Mouse (Mus musculus) ovary, adult 2 months (tissue): ENCODE data around the gene Ddx46. TPM values are rescaled to one million over a fixed set of nuclear protein-coding genes. Genes with fewer than 3 reads are reported as not detected.

ENCODE experiments used
- polyA plus RNA-seq: library from polyadenylated mRNA; depleted of rRNA; stranded (reverse); fragments of >200 nt; gene quantifications from 2 replicates; pipeline ENCODE4 v1.2.3, GENCODE M21; 2012; rRNA removed

The Ddx46 gene
- polyA plus RNA-seq = 9.0 and 9.2 TPM in 2 replicates

GRCm38 (mm10) chr13:55634639-55635127, at the start of gene Ddx46:
Gene Ddx46, plus strand, starts transcription at chr13:55635027.

DNA sequence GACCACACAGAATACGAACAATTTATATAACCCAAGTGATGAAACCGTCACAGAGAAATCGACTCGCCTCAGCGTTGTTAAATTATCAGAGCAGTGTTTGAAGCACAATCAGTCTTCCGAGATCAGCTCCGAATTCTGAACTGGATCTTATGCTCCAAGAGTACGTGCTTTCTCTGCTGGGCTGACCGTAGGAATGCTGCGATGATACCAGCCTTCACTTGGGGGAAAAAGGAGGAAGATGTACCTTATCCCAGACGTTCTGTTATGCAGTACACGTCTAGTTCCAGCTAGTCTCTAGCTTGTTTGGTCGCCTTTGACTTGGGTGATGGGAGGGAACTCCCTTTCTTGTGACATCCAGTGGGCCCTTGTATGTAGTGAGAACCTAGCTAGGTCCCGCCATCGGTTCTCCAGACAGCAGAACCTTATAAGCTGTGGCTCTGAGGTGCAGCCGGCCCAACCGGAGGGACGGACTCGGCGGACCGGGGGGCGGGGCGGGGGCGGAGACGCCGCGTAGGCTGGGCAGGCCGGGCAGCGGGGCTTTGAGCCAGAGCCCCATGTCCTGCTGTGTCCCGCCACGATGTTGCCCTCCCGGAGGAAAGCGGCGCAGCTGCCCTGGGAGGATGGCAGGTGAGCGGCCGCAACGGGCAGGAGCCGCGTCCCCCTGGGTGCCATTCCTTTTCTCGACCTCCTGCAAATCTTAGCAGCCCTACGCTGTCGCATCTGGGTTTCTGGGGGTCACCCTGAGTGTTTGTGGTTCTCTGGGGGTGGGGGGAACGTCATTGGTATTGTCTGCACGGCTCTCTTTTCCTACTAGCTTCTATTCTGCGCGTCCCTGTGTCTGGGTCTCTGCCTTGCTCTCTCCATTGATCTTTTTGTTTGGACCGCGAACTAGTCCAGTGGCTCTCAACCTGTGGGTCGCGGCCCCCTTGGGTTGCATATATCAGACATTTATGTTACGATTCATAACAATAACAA, 35.0 kb upstream of the Ddx46 start, which contains the start of gene B4galt7:
B4galt7 (plus strand) TSS at position 331 of the 975 bp plus-strand sequence.

DNA sequence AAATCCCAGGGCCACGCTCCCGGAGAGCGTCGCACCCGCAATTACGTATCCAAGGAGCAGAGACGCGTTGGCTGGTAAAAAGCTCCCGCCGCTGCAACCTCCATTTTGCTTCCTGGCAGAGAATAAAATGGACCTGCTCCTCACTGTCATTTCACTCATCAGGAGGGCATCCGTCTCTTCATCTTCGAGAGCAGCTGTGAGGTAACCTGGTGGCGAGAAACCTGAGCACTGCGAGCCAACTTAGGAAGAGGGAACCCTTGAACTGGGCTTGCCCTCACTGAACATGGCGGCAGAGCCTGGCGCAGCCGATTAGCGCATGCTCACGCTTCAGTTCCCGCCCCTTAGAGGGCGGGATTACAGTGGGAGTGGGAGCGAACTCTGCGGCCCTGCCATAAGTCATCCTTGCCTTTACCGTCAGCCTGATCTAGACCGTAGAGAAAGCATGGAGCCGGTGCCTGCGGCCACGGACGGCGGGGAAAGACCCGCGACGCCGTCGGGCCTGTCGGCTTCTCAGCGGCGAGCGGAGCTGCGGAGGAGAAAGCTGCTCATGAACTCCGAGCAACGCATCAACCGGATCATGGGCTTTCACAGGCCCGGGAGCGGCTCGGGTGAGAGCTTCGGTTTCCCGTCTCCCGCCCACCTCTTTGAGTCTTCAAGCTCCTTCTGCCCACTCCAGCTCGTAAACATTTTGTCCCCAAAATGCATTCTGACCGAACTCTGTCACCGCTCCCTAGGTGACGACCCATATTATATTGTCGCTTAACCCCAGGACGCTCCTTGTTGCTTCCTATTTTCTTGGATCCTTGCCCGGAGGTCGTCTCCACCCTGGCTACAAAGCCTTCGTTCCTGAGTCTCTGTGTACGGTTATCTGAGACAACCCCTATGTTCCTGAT, 11.9 kb upstream of the Ddx46 start, which contains the start of gene Caml:
Caml (plus strand) TSS at position 357 of the 893 bp plus-strand sequence.

DNA sequence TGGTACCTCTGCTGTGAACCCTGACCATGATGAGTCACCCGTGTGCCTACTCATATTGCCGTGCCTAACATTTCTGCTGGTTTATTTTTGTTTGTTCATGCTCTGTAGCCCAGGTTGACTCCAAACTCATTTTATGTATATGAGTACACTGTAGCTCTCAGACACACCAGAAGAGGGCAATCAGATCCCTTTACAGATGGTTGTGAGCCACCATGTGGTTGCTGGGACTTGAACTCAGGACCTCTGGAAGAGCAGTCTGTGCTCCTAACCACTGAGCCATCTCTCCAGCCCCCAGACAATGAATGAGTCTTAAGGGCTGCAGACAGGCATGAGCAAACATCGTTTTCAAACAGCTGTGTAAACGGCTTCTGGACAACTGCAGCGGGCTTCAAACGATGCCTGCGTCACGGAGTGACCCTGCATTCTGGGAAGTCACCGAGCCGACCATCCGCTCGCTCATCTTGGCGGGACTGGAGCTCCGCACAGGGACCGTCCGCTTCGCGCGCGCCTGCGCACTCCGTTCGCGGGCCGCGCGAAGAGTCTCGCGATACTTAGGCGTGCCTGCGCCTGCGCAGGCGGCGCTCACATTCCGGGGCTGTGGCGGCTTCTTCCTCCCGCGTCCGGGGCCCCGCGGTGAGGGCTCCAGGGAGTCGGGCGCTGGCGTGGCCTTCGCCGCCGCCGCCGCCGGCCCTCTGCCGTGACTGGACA, 57.9 kb downstream of the Ddx46 start, which contains the start of gene B230219D22Rik:
B230219D22Rik (plus strand) TSS at position 590 of the 708 bp plus-strand sequence.

GRCm38 (mm10) chr13:55714501-55715166, 79.8 kb downstream of the Ddx46 start, which contains the start of gene Txndc15:
Gene Txndc15, plus strand, starts transcription at chr13:55714650.

GRCm38 (mm10) chr13:55727120-55727838, 92.5 kb downstream of the Ddx46 start, which contains the start of gene Pcbd2:
Gene Pcbd2, plus strand, starts transcription at chr13:55727368.

Other genes with a start within 250 kb of the Ddx46 start
- gene Slc34a1, start 236.8 kb upstream of the Ddx46 start, polyA plus RNA-seq = 0.08 and 0.53 TPM in 2 replicates
- gene Pfn3, start 219.8 kb upstream of the Ddx46 start, polyA plus RNA-seq = not detected in 2 replicates
- gene F12, start 208.2 kb upstream of the Ddx46 start, polyA plus RNA-seq = 0.23 and 1.3 TPM in 2 replicates
- gene Grk6, start 190.0 kb upstream of the Ddx46 start, polyA plus RNA-seq = 61.2 and 61.5 TPM in 2 replicates
- gene Prr7, start 170.8 kb upstream of the Ddx46 start, polyA plus RNA-seq = 39.3 and 64.5 TPM in 2 replicates
- gene Dbn1, start 146.9 kb upstream of the Ddx46 start, polyA plus RNA-seq = 121 and 140 TPM in 2 replicates
- 253 and 269 TPM in 2 replicates for gene Pdlim7, start 121.4 kb upstream of the Ddx46 start, polyA plus RNA-seq
- gene Dok3, start 105.7 kb upstream of the Ddx46 start, polyA plus RNA-seq = 12.2 and 13.5 TPM in 2 replicates
- 110 and 147 TPM in 2 replicates for gene Ddx41, start 98.4 kb upstream of the Ddx46 start, polyA plus RNA-seq
- gene Fam193b, start 63.9 kb upstream of the Ddx46 start, polyA plus RNA-seq = 118 and 137 TPM in 2 replicates
- 90.5 and 90.9 TPM in 2 replicates for gene Tmed9, start 61.3 kb upstream of the Ddx46 start, polyA plus RNA-seq
- gene B4galt7, start 35.1 kb upstream of the Ddx46 start, polyA plus RNA-seq = 29.8 and 32.7 TPM in 2 replicates
- gene Caml, start 12.0 kb upstream of the Ddx46 start, polyA plus RNA-seq = 17.4 and 18.4 TPM in 2 replicates
- 31.8 and 32.2 TPM in 2 replicates for gene B230219D22Rik, start 58.1 kb downstream of the Ddx46 start, polyA plus RNA-seq
- gene Txndc15, start 79.6 kb downstream of the Ddx46 start, polyA plus RNA-seq = 66.8 and 69.7 TPM in 2 replicates
- 23.2 and 23.3 TPM in 2 replicates for gene Pcbd2, start 92.3 kb downstream of the Ddx46 start, polyA plus RNA-seq
- 0.10 TPM in 1 of 2 replicates, not detected in the other for gene Catsper3, start 149.5 kb downstream of the Ddx46 start, polyA plus RNA-seq
- gene Pitx1, start 201.2 kb downstream of the Ddx46 start, polyA plus RNA-seq = 1.2 and 1.7 TPM in 2 replicates